Mouse (Mus musculus) G1E (cell line): ENCODE measurements around the gene Qrich2.

Experiments used
- CTCF ChIP-seq: IDR thresholded peaks from 2 replicates; pipeline ENCODE4 v1.5.1; 2012; ENCODE audit warnings: low read depth, low read length, inconsistent platforms, mixed read lengths
- GATA1 ChIP-seq: IDR thresholded peaks from 2 replicates; pipeline ENCODE4 v1.6.1; 2012; ENCODE audit warnings: borderline replicate concordance, low read length, inconsistent platforms, mixed read lengths
- POLR2AphosphoS5 ChIP-seq: IDR thresholded peaks from 2 replicates; pipeline ENCODE4 v1.6.1; 2012; ENCODE audit warnings: low read depth, low read length, inconsistent platforms; ENCODE audit not compliant: insufficient replicate concordance
- TAL1 ChIP-seq: conservative IDR thresholded peaks from 2 replicates; pipeline ENCODE4 v1.6.1; 2012; ENCODE audit warnings: low read depth, low read length, inconsistent platforms, mixed read lengths

DNA sequence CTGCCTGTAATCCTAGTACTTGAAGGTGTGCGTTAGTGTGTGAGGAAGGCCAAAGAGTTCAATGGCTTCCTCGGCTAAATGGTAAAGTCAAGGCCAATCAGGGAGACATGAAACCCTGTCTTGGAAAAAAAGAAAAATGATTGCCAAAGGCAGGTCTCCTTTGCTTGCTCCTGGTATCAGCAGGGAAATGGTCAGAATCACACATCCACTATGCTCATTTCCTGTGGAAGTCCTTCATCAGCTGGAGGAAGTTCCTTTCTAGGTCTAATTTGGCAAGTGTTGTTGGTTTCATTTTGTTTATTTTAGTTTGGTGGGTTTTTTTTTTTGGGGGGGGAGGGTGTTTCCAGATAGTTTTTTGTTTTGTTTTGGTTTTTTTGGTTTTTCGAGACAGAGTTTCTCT lies 57.0 kb downstream of the Qrich2 start:
- TF ChIP-seq CTCF (no peak), POLR2AphosphoS5 (no peak), GATA1 (no peak), TAL1 (no peak)
